Mouse (Mus musculus): ENCODE results near the gene Sympk. TPM values are rescaled to one million over a fixed set of nuclear protein-coding genes. Genes with fewer than 3 reads are reported as not detected.

The Sympk gene
- 120 and 126 TPM in 2 replicates for total RNA-seq (2021)
- long read RNA-seq, partial matches to known transcripts = 5 of 8 reads
- long read RNA-seq, other reads (novel, unspliced or antisense) = 3 of 8 reads

GRCm38 (mm10) chr7:19024096-19024506, at the start of gene Sympk:
Gene Sympk (plus strand): TSS chr7:19024377.
- peak; percentile 95 for DNase-seq

- DNase-seq = no peak
Measured at GRCm38 (mm10) chr7:18978381-18978780, 45.8 kb upstream of the Sympk start.

- DNase-seq = peak; percentile 45
Measured at GRCm38 (mm10) chr7:18986503-18986902, 37.7 kb upstream of the Sympk start.

- DNase-seq = no peak
Measured at GRCm38 (mm10) chr7:18987100-18987499, 37.1 kb upstream of the Sympk start, which contains the start of gene Nanos2. Gene Nanos2 (plus strand): TSS chr7:18987400.

- DNase-seq = no peak
Measured at GRCm38 (mm10) chr7:18987747-18988146, 36.4 kb upstream of the Sympk start.

GRCm38 (mm10) chr7:18988780-18989179, 35.4 kb upstream of the Sympk start:
- DNase-seq = no peak

GRCm38 (mm10) chr7:18989995-18990394, 34.2 kb upstream of the Sympk start:
- no peak for DNase-seq

GRCm38 (mm10) chr7:18990601-18991295, 33.4 kb upstream of the Sympk start, which contains the start of gene Mypop:
Gene Mypop (plus strand): TSS chr7:18991245.
- DNase-seq = peak; percentile 100

GRCm38 (mm10) chr7:18991660-18992293, 32.4 kb upstream of the Sympk start:
- no peak for DNase-seq

- DNase-seq = peak; percentile 45
Measured at GRCm38 (mm10) chr7:18992294-18992675, 31.9 kb upstream of the Sympk start.

GRCm38 (mm10) chr7:18993036-18993435, 31.1 kb upstream of the Sympk start:
- no peak for DNase-seq

GRCm38 (mm10) chr7:18998835-18999234, 25.3 kb upstream of the Sympk start:
- no peak for DNase-seq

GRCm38 (mm10) chr7:19000421-19000820, 23.8 kb upstream of the Sympk start:
- no peak for DNase-seq

- DNase-seq = peak; percentile 64
Measured at GRCm38 (mm10) chr7:19001066-19001806, 22.9 kb upstream of the Sympk start.

- DNase-seq = no peak
Measured at GRCm38 (mm10) chr7:19001807-19002085, 22.4 kb upstream of the Sympk start.

GRCm38 (mm10) chr7:19002115-19002514, 22.1 kb upstream of the Sympk start:
- DNase-seq = no peak

GRCm38 (mm10) chr7:19002848-19003498, 21.2 kb upstream of the Sympk start:
- DNase-seq = peak; percentile 53

GRCm38 (mm10) chr7:19003902-19004630, 20.1 kb upstream of the Sympk start, which contains the start of gene Irf2bp1:
Gene Irf2bp1 (plus strand): TSS chr7:19004044.
- DNase-seq = peak; percentile 89

- DNase-seq = peak; percentile 49
Measured at GRCm38 (mm10) chr7:19004631-19005079, 19.5 kb upstream of the Sympk start.

GRCm38 (mm10) chr7:19005417-19006121, 18.6 kb upstream of the Sympk start:
- DNase-seq = no peak

GRCm38 (mm10) chr7:19006476-19006875, 17.7 kb upstream of the Sympk start:
- DNase-seq = peak; percentile 73

Data from adrenal gland, postnatal 25 days (tissue).